Mouse (Mus musculus) midbrain, embryonic 11.5 days (tissue): ENCODE measurements around the gene Efcab14. TPM values are rescaled to one million over a fixed set of nuclear protein-coding genes. Genes with fewer than 3 reads are reported as not detected.

ENCODE experiments used
- ATAC-seq: fragments of 200-750 bp; cut with Nextera tagmentation; 2 replicates; pipeline ENCODE4 v1.8.0; 2017; ENCODE audit warnings: moderate TSS enrichment, moderate library complexity; ENCODE audit not compliant: low FRiP score
- DNase-seq: peaks from one replicate; pipeline ENCODE4 v3.0.0; 2015; ENCODE audit warnings: low spot score; ENCODE audit errors: missing footprints
- H3K27ac ChIP-seq: fragments of 300-500 bp; sonication (generic); 2 replicates; pipeline ENCODE4 v1.5.1; 2014; ENCODE audit warnings: low read depth, low read length
- H3K27me3 ChIP-seq: fragments of 300-500 bp; sonication (generic); 2 replicates; pipeline ENCODE4 v1.6.1; 2014; ENCODE audit warnings: mild to moderate bottlenecking, low read length, moderate library complexity, mixed read lengths; ENCODE audit not compliant: control insufficient read depth, insufficient read depth
- H3K36me3 ChIP-seq: fragments of 300-500 bp; sonication (generic); 2 replicates; pipeline ENCODE4 v1.6.1; 2014; ENCODE audit warnings: mild to moderate bottlenecking, low read length, moderate library complexity, mixed read lengths; ENCODE audit not compliant: control insufficient read depth, insufficient read depth
- H3K4me1 ChIP-seq: fragments of 300-500 bp; sonication (generic); 2 replicates; pipeline ENCODE4 v1.6.1; 2014; ENCODE audit warnings: low read length; ENCODE audit not compliant: control insufficient read depth, insufficient read depth
- H3K4me2 ChIP-seq: fragments of 300-500 bp; sonication (generic); 2 replicates; pipeline ENCODE4 v1.6.1; 2014; ENCODE audit warnings: mild to moderate bottlenecking, moderate library complexity
- H3K4me3 ChIP-seq: fragments of 300-500 bp; sonication (generic); 2 replicates; pipeline ENCODE4 v1.5.1; 2014; ENCODE audit warnings: low read depth, low read length
- H3K9ac ChIP-seq: fragments of 300-500 bp; sonication (generic); 2 replicates; pipeline ENCODE4 v1.6.1; 2014; ENCODE audit warnings: low read length
- H3K9me3 ChIP-seq: fragments of 300-500 bp; sonication (generic); 2 replicates; pipeline ENCODE4 v1.6.1; 2016; ENCODE audit warnings: low read length; ENCODE audit not compliant: control insufficient read depth
- WGBS: fragments of 180-500 bp; shearing (Covaris S2); extraction: QIAGEN DNeasy Blood & Tissue Kit; methylation state at CpG from one replicate; pipeline ENCODE4 v1.1.7; 2014; 5-methylcytosine and 5-hydroxymethylcytosine counted together
- polyA plus RNA-seq: library from polyadenylated mRNA; unstranded; fragments of >200 nt; fragmentation: Nextera tagmentation; extraction: Ambion mirVana; gene quantifications from 2 replicates; pipeline ENCODE4 v1.2.1, GENCODE M21; 2014

The Efcab14 gene
- polyA plus RNA-seq, 1 experiment from 2014 or later = 42.8 TPM

- no peak within 1 kb of the TSS for H3K27ac ChIP-seq
- peak within 1 kb of the TSS; percentile 71 for H3K4me3 ChIP-seq
- H3K9ac ChIP-seq = peak within 1 kb of the TSS; percentile 74
- 1% methylated on average over 60 of the region's 69 CpGs for WGBS
- no peaks in the 10 kb centered on the region for H3K36me3 ChIP-seq
- peak; percentile 97 for DNase-seq
- no peaks in the 10 kb centered on the region for H3K27me3 ChIP-seq
- H3K4me1 ChIP-seq = peaks cover 5% of the 10 kb centered on the region
- H3K9me3 ChIP-seq = no peaks in the 10 kb centered on the region
- ATAC-seq = peak; percentile 93
- peak within 1 kb of the TSS; percentile 70 for H3K4me2 ChIP-seq
Measured at GRCm38 (mm10) chr4:115784769-115785510, 47.4 kb downstream of the Efcab14 start, which contains the start of gene Atpaf1. TSS of gene Atpaf1 (plus strand) at chr4:115784812.

- WGBS = 63% methylated on average over 7 of the region's 7 CpGs
- peaks cover 5% of the 10 kb centered on the region for H3K4me1 ChIP-seq
- no peaks in the 10 kb centered on the region for H3K36me3 ChIP-seq
- no peaks in the 10 kb centered on the region for H3K9me3 ChIP-seq
- peak overlapping the region; percentile 71 for H3K4me3 ChIP-seq
- no peak overlapping the region for H3K27ac ChIP-seq
- H3K9ac ChIP-seq = peak overlapping the region; percentile 74
- ATAC-seq = peak; percentile 10; the same call in 1 of the 2 replicates
- DNase-seq = peak; percentile 85
- H3K4me2 ChIP-seq = peak overlapping the region; percentile 70
- H3K27me3 ChIP-seq = no peaks in the 10 kb centered on the region
Measured at GRCm38 (mm10) chr4:115785511-115786034, 48.0 kb downstream of the Efcab14 start.

GRCm38 (mm10) chr4:115790864-115791263 lies 53.3 kb downstream of the Efcab14 start:
- Histone ChIP-seq H3K9me3 (no peaks in the 10 kb centered on the region), H3K27me3 (no peaks in the 10 kb centered on the region), H3K4me3 (no peak overlapping the region), H3K4me2 (no peak overlapping the region), H3K27ac (no peak overlapping the region), H3K4me1 (no peaks in the 10 kb centered on the region), H3K9ac (no peak overlapping the region), H3K36me3 (no peaks in the 10 kb centered on the region)
- ATAC-seq = no peak
- DNase-seq = no peak
- 86% methylated on average over 3 of the region's 3 CpGs for WGBS

DNA sequence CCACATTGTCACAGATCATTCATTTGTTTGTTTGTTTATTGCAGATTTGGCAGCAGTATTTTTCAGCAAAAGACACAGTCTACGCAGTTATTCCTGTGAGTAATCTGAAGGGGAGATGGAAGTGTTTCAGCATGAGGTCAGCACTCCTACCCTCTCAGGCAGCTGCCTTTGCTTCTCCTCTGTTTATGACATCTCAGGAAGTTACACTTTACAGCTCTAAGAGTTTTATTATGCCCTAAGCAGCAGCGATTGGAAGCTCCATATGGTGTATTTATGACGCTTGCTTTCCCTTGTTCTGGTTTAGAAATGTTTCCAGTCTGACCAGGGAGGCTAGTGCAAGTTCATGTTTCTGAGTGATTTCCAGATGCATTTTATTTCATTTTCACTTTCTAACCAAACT lies 57.8 kb downstream of the Efcab14 start:
- WGBS = 96% methylated on average over 3 of the region's 3 CpGs
- ATAC-seq (no peak), DNase-seq (no peak)
- H3K27me3 ChIP-seq = no peaks in the 10 kb centered on the region
- H3K4me2 ChIP-seq = no peak overlapping the region
- H3K4me1 ChIP-seq = no peaks in the 10 kb centered on the region
- no peak overlapping the region for H3K27ac ChIP-seq
- no peak overlapping the region for H3K4me3 ChIP-seq
- no peak overlapping the region for H3K9ac ChIP-seq
- H3K36me3 ChIP-seq = no peaks in the 10 kb centered on the region
- no peaks in the 10 kb centered on the region for H3K9me3 ChIP-seq

DNA sequence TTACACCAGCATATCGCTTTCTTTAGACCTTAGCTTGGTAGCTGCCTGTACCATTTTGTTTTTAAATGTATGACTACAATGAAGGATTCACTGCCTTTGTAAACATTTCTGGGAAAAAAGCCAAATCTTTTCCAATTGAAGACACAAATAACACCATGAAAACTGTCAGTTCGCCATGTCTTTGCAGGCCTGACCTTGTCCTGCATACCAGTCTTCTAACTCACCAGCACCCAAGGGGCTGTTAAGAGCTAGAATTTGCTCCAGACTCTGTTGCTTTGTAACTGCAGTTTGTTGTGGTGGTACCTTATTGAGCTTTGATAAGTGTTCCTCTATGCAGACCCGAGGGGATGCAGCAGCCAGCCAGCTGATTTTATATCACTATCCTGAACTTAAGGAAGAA lies 62.4 kb downstream of the Efcab14 start:
- DNase-seq (no peak), ATAC-seq (no peak)
- H3K9me3 ChIP-seq = no peaks in the 10 kb centered on the region
- no peaks in the 10 kb centered on the region for H3K27me3 ChIP-seq
- H3K4me3 ChIP-seq = no peak overlapping the region
- H3K4me1 ChIP-seq = no peaks in the 10 kb centered on the region
- WGBS = 96% methylated on average over 3 of the region's 3 CpGs
- no peak overlapping the region for H3K9ac ChIP-seq
- H3K36me3 ChIP-seq = no peaks in the 10 kb centered on the region
- no peak overlapping the region for H3K4me2 ChIP-seq
- H3K27ac ChIP-seq = no peak overlapping the region

DNA sequence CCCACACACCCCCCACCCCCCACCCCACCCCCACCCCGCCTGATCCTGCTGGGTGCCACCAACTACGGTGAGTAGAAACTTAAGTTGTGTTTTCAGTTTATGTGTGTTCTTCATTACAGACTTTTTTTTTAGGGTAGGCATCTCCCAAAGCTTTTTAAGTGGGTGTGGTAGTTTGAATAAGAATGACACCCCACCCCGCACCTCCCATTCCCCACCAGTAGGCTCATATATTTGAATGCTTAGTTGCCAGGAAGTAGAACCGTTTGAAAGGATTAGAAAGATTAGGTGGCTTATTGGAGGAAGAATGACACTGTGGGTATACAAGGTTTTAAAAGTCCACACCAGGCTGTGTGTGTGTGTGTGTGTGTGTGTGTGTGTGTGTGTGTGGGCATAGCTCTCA lies 74.8 kb downstream of the Efcab14 start:
- Histone ChIP-seq H3K9ac (no peak overlapping the region), H3K4me1 (no peaks in the 10 kb centered on the region), H3K4me3 (no peak overlapping the region), H3K36me3 (no peaks in the 10 kb centered on the region), H3K27me3 (no peaks in the 10 kb centered on the region), H3K9me3 (no peaks in the 10 kb centered on the region), H3K4me2 (no peak overlapping the region), H3K27ac (no peak overlapping the region)
- 87% methylated on average over 4 of the region's 4 CpGs for WGBS
- DNase-seq = no peak
- ATAC-seq = no peak

GRCm38 (mm10) chr4:115815606-115816005 lies 78.1 kb downstream of the Efcab14 start:
- no peaks in the 10 kb centered on the region for H3K36me3 ChIP-seq
- WGBS = 91% methylated on average over 5 of the region's 5 CpGs
- no peak overlapping the region for H3K27ac ChIP-seq
- H3K4me3 ChIP-seq = no peak overlapping the region
- H3K27me3 ChIP-seq = no peaks in the 10 kb centered on the region
- no peak overlapping the region for H3K9ac ChIP-seq
- no peak overlapping the region for H3K4me2 ChIP-seq
- no peaks in the 10 kb centered on the region for H3K4me1 ChIP-seq
- no peaks in the 10 kb centered on the region for H3K9me3 ChIP-seq
- ATAC-seq = no peak
- no peak for DNase-seq

DNA sequence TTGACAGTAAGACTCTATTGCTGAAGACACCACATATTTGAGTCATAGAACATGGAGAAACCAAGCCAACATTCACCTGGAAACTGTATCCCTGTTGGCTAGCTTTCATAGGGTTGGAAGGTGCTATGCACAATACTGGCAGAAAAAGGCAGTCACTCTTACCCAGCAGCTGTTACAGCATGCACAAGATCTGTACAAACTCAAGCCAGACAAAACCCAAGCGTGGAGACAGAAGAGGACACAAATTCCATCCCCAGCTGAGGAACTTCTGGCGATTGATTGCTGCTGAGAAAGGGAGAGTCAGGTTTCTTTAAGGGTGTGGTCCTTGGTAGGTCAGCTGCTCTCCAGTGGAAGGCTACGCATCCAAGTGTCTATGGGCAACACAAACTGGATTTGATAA lies 82.7 kb downstream of the Efcab14 start:
- Histone ChIP-seq H3K27me3 (no peaks in the 10 kb centered on the region), H3K4me2 (no peak overlapping the region), H3K4me3 (no peak overlapping the region), H3K9me3 (no peaks in the 10 kb centered on the region), H3K4me1 (no peaks in the 10 kb centered on the region), H3K27ac (no peak overlapping the region), H3K9ac (no peak overlapping the region), H3K36me3 (no peaks in the 10 kb centered on the region)
- peak; percentile 41 for DNase-seq
- WGBS = 80% methylated on average over 3 of the region's 3 CpGs
- no peak for ATAC-seq

- Histone ChIP-seq H3K9me3 (no peaks in the 10 kb centered on the region), H3K27ac (no peak overlapping the region), H3K4me3 (no peak overlapping the region), H3K9ac (no peak overlapping the region), H3K36me3 (no peaks in the 10 kb centered on the region), H3K4me1 (no peaks in the 10 kb centered on the region), H3K27me3 (no peaks in the 10 kb centered on the region), H3K4me2 (no peak overlapping the region)
- 77% methylated on average over 3 of the region's 3 CpGs for WGBS
- DNase-seq (no peak), ATAC-seq (no peak)
Measured at GRCm38 (mm10) chr4:115820944-115821343, 83.4 kb downstream of the Efcab14 start.
